Mouse (Mus musculus) gastrocnemius, adult 2 months (tissue): Measurements from ENCODE around the gene Flnb. TPM values are rescaled to one million over a fixed set of nuclear protein-coding genes. Genes with fewer than 3 reads are reported as not detected.
A peak's percentile ranks its signal among the peaks of the same experiment; 100 is the strongest.

Experiments
- DNase-seq: peaks from one replicate; pipeline ENCODE4 v3.0.0; 2022
- H3K27ac ChIP-seq: fragments of 200-600 bp; 2 replicates; pipeline ENCODE4 v1.8.1; 2022; ENCODE audit warnings: mild to moderate bottlenecking
- H3K4me3 ChIP-seq: fragments of 200-600 bp; 2 replicates; pipeline ENCODE4 v1.8.1; 2022; ENCODE audit warnings: mild to moderate bottlenecking, moderate library complexity
- CTCF ChIP-seq: fragments of 200-600 bp; IDR thresholded peaks from 2 replicates; pipeline ENCODE4 v1.8.1; 2022; ENCODE audit warnings: antibody characterized with exemption, mild to moderate bottlenecking, moderate library complexity
- intact Hi-C: fragments of 180-260 bp; cut with DNase I; formaldehyde crosslinking; loops from one replicate; pipeline ENCODE4 v1.15.1; 2025
- total RNA-seq, 2 experiments: library from RNA; stranded (reverse); gene quantifications; 2 replicates each; pipeline ENCODE4 v1.2.3; 2021

The Flnb gene
- total RNA-seq, 2 experiments from 2014 or later = 6.0 to 11.0 TPM

GRCm38 (mm10) chr14:7833458-7833857 lies 15.7 kb downstream of the Flnb start:
- TF ChIP-seq CTCF = no peak
- DNase-seq = no peak
- H3K4me3 ChIP-seq = no peak overlapping the region
- H3K27ac ChIP-seq = no peak overlapping the region
- intact Hi-C loops = no loop called here

GRCm38 (mm10) chr14:7838564-7839089 lies 20.9 kb downstream of the Flnb start:
- no peak overlapping the region for H3K27ac ChIP-seq
- no peak for TF ChIP-seq CTCF
- H3K4me3 ChIP-seq = no peak overlapping the region
- no peak for DNase-seq
- intact Hi-C loops = no loop called here

- H3K4me3 ChIP-seq = no peak overlapping the region
- no peak for DNase-seq
- intact Hi-C loops = no loop called here
- no peak for TF ChIP-seq CTCF
- no peak overlapping the region for H3K27ac ChIP-seq
Observed at GRCm38 (mm10) chr14:7839950-7840514, 22.3 kb downstream of the Flnb start.

- peak; percentile 60 for DNase-seq
- intact Hi-C loops = no loop called here
- TF ChIP-seq CTCF = no peak
- peak overlapping the region; percentile 71 for H3K27ac ChIP-seq
- peak overlapping the region; percentile 21 for H3K4me3 ChIP-seq
Observed at GRCm38 (mm10) chr14:7842631-7843332, 25.0 kb downstream of the Flnb start.

- Histone ChIP-seq H3K27ac (no peak overlapping the region), H3K4me3 (no peak overlapping the region)
- no peak for DNase-seq
- intact Hi-C loops = no loop called here
- no peak for TF ChIP-seq CTCF
Observed at GRCm38 (mm10) chr14:7846696-7847095, 28.9 kb downstream of the Flnb start.

GRCm38 (mm10) chr14:7847746-7848232 lies 30.0 kb downstream of the Flnb start:
- peak; percentile 55 for DNase-seq
- Histone ChIP-seq H3K4me3 (no peak overlapping the region), H3K27ac (peak overlapping the region; percentile 48; the same call in 1 of the 2 replicates)
- no peak for TF ChIP-seq CTCF
- intact Hi-C loops = no loop called here

- H3K27ac ChIP-seq = peak overlapping the region; percentile 79
- intact Hi-C loops = loop anchor here (5.0 kb wide), 2 partner anchors 34 to 41 kb away; partner anchors contain the start of gene Flnb
- H3K4me3 ChIP-seq = peak overlapping the region; percentile 45
- DNase-seq = no peak
- no peak for TF ChIP-seq CTCF
Observed at GRCm38 (mm10) chr14:7850913-7851312, 33.2 kb downstream of the Flnb start.

- TF ChIP-seq CTCF = no peak
- intact Hi-C loops = loop anchor here (5.0 kb wide), 2 partner anchors 34 to 41 kb away; partner anchors contain the start of gene Flnb
- Histone ChIP-seq H3K4me3 (peak overlapping the region; percentile 45), H3K27ac (peak overlapping the region; percentile 79)
- DNase-seq = peak; percentile 61
Observed at GRCm38 (mm10) chr14:7851543-7852065, 33.8 kb downstream of the Flnb start.

GRCm38 (mm10) chr14:7853691-7854090 lies 35.9 kb downstream of the Flnb start:
- TF ChIP-seq CTCF = no peak
- peak overlapping the region; percentile 5; the same call in 1 of the 2 replicates for H3K4me3 ChIP-seq
- no peak overlapping the region; the same call in 1 of the 2 replicates for H3K27ac ChIP-seq
- DNase-seq = peak; percentile 48
- intact Hi-C loops = loop anchor here (5.0 kb wide), 2 partner anchors 36 to 39 kb away; partner anchors contain the start of gene Flnb

GRCm38 (mm10) chr14:7854366-7854765 lies 36.6 kb downstream of the Flnb start:
- no peak overlapping the region; the same call in 1 of the 2 replicates for H3K27ac ChIP-seq
- no peak overlapping the region for H3K4me3 ChIP-seq
- no peak for TF ChIP-seq CTCF
- intact Hi-C loops = loop anchor here (5.0 kb wide), 2 partner anchors 37 to 38 kb away; partner anchors contain the start of gene Flnb
- DNase-seq = no peak

GRCm38 (mm10) chr14:7855101-7855500 lies 37.3 kb downstream of the Flnb start:
- no peak for DNase-seq
- intact Hi-C loops = no loop called here
- TF ChIP-seq CTCF = no peak
- Histone ChIP-seq H3K4me3 (no peak overlapping the region), H3K27ac (no peak overlapping the region)

GRCm38 (mm10) chr14:7855501-7855900 lies 37.7 kb downstream of the Flnb start:
- TF ChIP-seq CTCF = no peak
- intact Hi-C loops = no loop called here
- DNase-seq = no peak
- H3K4me3 ChIP-seq = no peak overlapping the region
- no peak overlapping the region for H3K27ac ChIP-seq

GRCm38 (mm10) chr14:7856348-7856747 lies 38.6 kb downstream of the Flnb start:
- no peak overlapping the region for H3K27ac ChIP-seq
- no peak for TF ChIP-seq CTCF

More at GRCm38 (mm10) chr14:7856348-7856747, 38.6 kb downstream of the Flnb start:
- no peak overlapping the region for H3K4me3 ChIP-seq
- intact Hi-C loops = no loop called here
- DNase-seq = no peak
